Mouse (Mus musculus) regulatory T cell (primary cell): ENCODE data around the gene Slc22a23.

Source experiments
- in situ Hi-C: fragments of 300-600 bp; cut with MboI, MseI; formaldehyde crosslinking; loops from one replicate; pipeline ENCODE4 v1.15.1; 2025; ENCODE audit warnings: high pct_unique_total_duplicates

The Slc22a23 gene

GRCm38 (mm10) chr13:34185371-34185770 lies 159.6 kb downstream of the Slc22a23 start:
- in situ Hi-C loops, result loop anchor here (25.0 kb wide), 1 partner anchor 677 kb away; no protein-coding TSS in a partner anchor

- in situ Hi-C loops, result loop anchor here (5.0 to 25.0 kb wide), 2 partner anchors 456 to 681 kb away; no protein-coding TSS in a partner anchor
Observed at GRCm38 (mm10) chr13:34181624-34182023, 163.4 kb downstream of the Slc22a23 start.

GRCm38 (mm10) chr13:34174025-34174424 lies 171.0 kb downstream of the Slc22a23 start:
- in situ Hi-C loops, result no loop called here

GRCm38 (mm10) chr13:34163304-34163975 lies 181.5 kb downstream of the Slc22a23 start:
- in situ Hi-C loops, result no loop called here

- in situ Hi-C loops, result no loop called here
Observed at GRCm38 (mm10) chr13:34162491-34163303, 182.3 kb downstream of the Slc22a23 start, which contains the start of gene Psmg4. Psmg4 (plus strand) TSS chr13:34162964.

- in situ Hi-C loops, result loop anchor here (5.0 kb wide), 2 partner anchors 113 to 203 kb away; no protein-coding TSS in a partner anchor
Observed at GRCm38 (mm10) chr13:34159926-34160325, 185.1 kb downstream of the Slc22a23 start.

GRCm38 (mm10) chr13:34157596-34158157 lies 187.3 kb downstream of the Slc22a23 start:
- in situ Hi-C loops, result loop anchor here (5.0 kb wide), 2 partner anchors 110 to 200 kb away; no protein-coding TSS in a partner anchor

- in situ Hi-C loops, result loop anchor here (5.0 kb wide), 2 partner anchors 110 to 200 kb away; no protein-coding TSS in a partner anchor
Observed at GRCm38 (mm10) chr13:34156840-34157185, 188.2 kb downstream of the Slc22a23 start.

- in situ Hi-C loops, result loop anchor here (5.0 kb wide), 2 partner anchors 109 to 199 kb away; no protein-coding TSS in a partner anchor
Observed at GRCm38 (mm10) chr13:34156133-34156839, 188.7 kb downstream of the Slc22a23 start.

GRCm38 (mm10) chr13:34154931-34155272 lies 190.1 kb downstream of the Slc22a23 start:
- in situ Hi-C loops, result loop anchor here (5.0 kb wide), 2 partner anchors 108 to 198 kb away; no protein-coding TSS in a partner anchor

- in situ Hi-C loops, result no loop called here
Observed at GRCm38 (mm10) chr13:34154217-34154930, 190.6 kb downstream of the Slc22a23 start.

- in situ Hi-C loops, result no loop called here
Observed at GRCm38 (mm10) chr13:34153254-34154011, 191.5 kb downstream of the Slc22a23 start.

- in situ Hi-C loops, result no loop called here
Observed at GRCm38 (mm10) chr13:34152695-34153094, 192.3 kb downstream of the Slc22a23 start.

- in situ Hi-C loops, result no loop called here
Observed at GRCm38 (mm10) chr13:34151425-34151824, 193.6 kb downstream of the Slc22a23 start.

- in situ Hi-C loops, result no loop called here
Observed at GRCm38 (mm10) chr13:34150271-34151027, 194.5 kb downstream of the Slc22a23 start.

GRCm38 (mm10) chr13:34149463-34150176 lies 195.4 kb downstream of the Slc22a23 start:
- in situ Hi-C loops, result no loop called here

GRCm38 (mm10) chr13:34148767-34149392 lies 196.1 kb downstream of the Slc22a23 start:
- in situ Hi-C loops, result no loop called here

GRCm38 (mm10) chr13:34148181-34148580 lies 196.8 kb downstream of the Slc22a23 start:
- in situ Hi-C loops, result no loop called here
